Mouse (Mus musculus) midbrain, embryonic 11.5 days (tissue): ENCODE measurements around the gene Fam47e. TPM values are rescaled to one million over a fixed set of nuclear protein-coding genes. Genes with fewer than 3 reads are reported as not detected.

Source experiments
- ATAC-seq: fragments of 200-750 bp; cut with Nextera tagmentation; 2 replicates; pipeline ENCODE4 v1.8.0; 2017; ENCODE audit warnings: moderate TSS enrichment, moderate library complexity; ENCODE audit not compliant: low FRiP score
- DNase-seq: peaks from one replicate; pipeline ENCODE4 v3.0.0; 2015; ENCODE audit warnings: low spot score; ENCODE audit errors: missing footprints
- H3K27ac ChIP-seq: fragments of 300-500 bp; sonication (generic); 2 replicates; pipeline ENCODE4 v1.5.1; 2014; ENCODE audit warnings: low read depth, low read length
- H3K27me3 ChIP-seq: fragments of 300-500 bp; sonication (generic); 2 replicates; pipeline ENCODE4 v1.6.1; 2014; ENCODE audit warnings: mild to moderate bottlenecking, low read length, moderate library complexity, mixed read lengths; ENCODE audit not compliant: control insufficient read depth, insufficient read depth
- H3K36me3 ChIP-seq: fragments of 300-500 bp; sonication (generic); 2 replicates; pipeline ENCODE4 v1.6.1; 2014; ENCODE audit warnings: mild to moderate bottlenecking, low read length, moderate library complexity, mixed read lengths; ENCODE audit not compliant: control insufficient read depth, insufficient read depth
- H3K4me1 ChIP-seq: fragments of 300-500 bp; sonication (generic); 2 replicates; pipeline ENCODE4 v1.6.1; 2014; ENCODE audit warnings: low read length; ENCODE audit not compliant: control insufficient read depth, insufficient read depth
- H3K4me2 ChIP-seq: fragments of 300-500 bp; sonication (generic); 2 replicates; pipeline ENCODE4 v1.6.1; 2014; ENCODE audit warnings: mild to moderate bottlenecking, moderate library complexity
- H3K4me3 ChIP-seq: fragments of 300-500 bp; sonication (generic); 2 replicates; pipeline ENCODE4 v1.5.1; 2014; ENCODE audit warnings: low read depth, low read length
- H3K9ac ChIP-seq: fragments of 300-500 bp; sonication (generic); 2 replicates; pipeline ENCODE4 v1.6.1; 2014; ENCODE audit warnings: low read length
- H3K9me3 ChIP-seq: fragments of 300-500 bp; sonication (generic); 2 replicates; pipeline ENCODE4 v1.6.1; 2016; ENCODE audit warnings: low read length; ENCODE audit not compliant: control insufficient read depth
- WGBS: fragments of 180-500 bp; shearing (Covaris S2); extraction: QIAGEN DNeasy Blood & Tissue Kit; methylation state at CpG from one replicate; pipeline ENCODE4 v1.1.7; 2014; 5-methylcytosine and 5-hydroxymethylcytosine counted together
- polyA plus RNA-seq: library from polyadenylated mRNA; unstranded; fragments of >200 nt; fragmentation: Nextera tagmentation; extraction: Ambion mirVana; gene quantifications from 2 replicates; pipeline ENCODE4 v1.2.1, GENCODE M21; 2014

Fam47e gene
- polyA plus RNA-seq, 1 experiment from 2014 or later: not detected

- H3K4me1 ChIP-seq: no peaks in the 10 kb centered on the region
- H3K9ac ChIP-seq: no peak overlapping the region
- WGBS: 80% methylated on average over 4 of the region's 4 CpGs
- ATAC-seq (no peak), DNase-seq (peak; percentile 33)
- no peak overlapping the region for H3K4me2 ChIP-seq
- H3K27me3 ChIP-seq: no peaks in the 10 kb centered on the region
- no peaks in the 10 kb centered on the region for H3K9me3 ChIP-seq
- H3K36me3 ChIP-seq: no peaks in the 10 kb centered on the region
- no peak overlapping the region for H3K27ac ChIP-seq
- H3K4me3 ChIP-seq: no peak overlapping the region
These were observed 57.9 kb downstream of the Fam47e start for GRCm38 (mm10) chr5:92612756-92613155.

GRCm38 (mm10) chr5:92621883-92622282, 67.0 kb downstream of the Fam47e start:
- ATAC-seq (no peak), DNase-seq (no peak)
- WGBS: 90% methylated on average over 5 of the region's 5 CpGs
- no peak overlapping the region for H3K27ac ChIP-seq
- H3K4me1 ChIP-seq: no peaks in the 10 kb centered on the region
- no peak overlapping the region for H3K9ac ChIP-seq
- H3K36me3 ChIP-seq: no peaks in the 10 kb centered on the region
- H3K4me3 ChIP-seq: no peak overlapping the region
- no peaks in the 10 kb centered on the region for H3K9me3 ChIP-seq
- no peaks in the 10 kb centered on the region for H3K27me3 ChIP-seq
- no peak overlapping the region for H3K4me2 ChIP-seq

- ATAC-seq: no peak
These were observed 73.0 kb downstream of the Fam47e start for GRCm38 (mm10) chr5:92627896-92628295.

GRCm38 (mm10) chr5:92633526-92633925, 78.7 kb downstream of the Fam47e start:
- WGBS: 64% methylated on average over 4 of the region's 4 CpGs
- H3K9me3 ChIP-seq: no peaks in the 10 kb centered on the region
- no peaks in the 10 kb centered on the region for H3K36me3 ChIP-seq
- H3K27me3 ChIP-seq: no peaks in the 10 kb centered on the region
- no peaks in the 10 kb centered on the region for H3K4me1 ChIP-seq
- no peak overlapping the region for H3K27ac ChIP-seq
- H3K9ac ChIP-seq: no peak overlapping the region
- DNase-seq (no peak), ATAC-seq (no peak)
- H3K4me2 ChIP-seq: no peak overlapping the region
- no peak overlapping the region for H3K4me3 ChIP-seq

More at GRCm38 (mm10) chr5:92627896-92628295, 73.0 kb downstream of the Fam47e start:
- Histone ChIP-seq H3K9ac (no peak overlapping the region), H3K4me1 (no peaks in the 10 kb centered on the region), H3K9me3 (no peaks in the 10 kb centered on the region), H3K4me3 (no peak overlapping the region), H3K27ac (no peak overlapping the region), H3K27me3 (no peaks in the 10 kb centered on the region), H3K4me2 (no peak overlapping the region), H3K36me3 (no peaks in the 10 kb centered on the region)
- 86% methylated on average over 7 of the region's 7 CpGs for WGBS
- DNase-seq: no peak

- Histone ChIP-seq H3K4me2 (no peak overlapping the region), H3K36me3 (no peaks in the 10 kb centered on the region), H3K9me3 (no peaks in the 10 kb centered on the region), H3K9ac (no peak overlapping the region), H3K4me3 (no peak overlapping the region), H3K27ac (no peak overlapping the region), H3K27me3 (no peaks in the 10 kb centered on the region), H3K4me1 (no peaks in the 10 kb centered on the region)
- ATAC-seq: no peak
- no peak for DNase-seq
- 79% methylated on average over 3 of the region's 3 CpGs for WGBS
These were observed 80.0 kb downstream of the Fam47e start for GRCm38 (mm10) chr5:92634916-92635315.

GRCm38 (mm10) chr5:92635891-92636290, 81.0 kb downstream of the Fam47e start:
- Histone ChIP-seq H3K4me3 (no peak overlapping the region), H3K36me3 (no peaks in the 10 kb centered on the region), H3K9ac (no peak overlapping the region), H3K4me2 (no peak overlapping the region), H3K27me3 (no peaks in the 10 kb centered on the region), H3K9me3 (no peaks in the 10 kb centered on the region), H3K4me1 (no peaks in the 10 kb centered on the region), H3K27ac (no peak overlapping the region)
- DNase-seq (no peak), ATAC-seq (no peak)
- 82% methylated on average over 5 of the region's 5 CpGs for WGBS

GRCm38 (mm10) chr5:92640861-92641260, 86.0 kb downstream of the Fam47e start:
- DNase-seq (no peak), ATAC-seq (no peak)
- Histone ChIP-seq H3K4me2 (no peak overlapping the region), H3K36me3 (no peaks in the 10 kb centered on the region), H3K4me3 (no peak overlapping the region), H3K9me3 (no peaks in the 10 kb centered on the region), H3K4me1 (no peaks in the 10 kb centered on the region), H3K27me3 (no peaks in the 10 kb centered on the region), H3K27ac (no peak overlapping the region), H3K9ac (no peak overlapping the region)
- WGBS: 76% methylated on average over 3 of the region's 3 CpGs

Other genes starting within 250 kb of the Fam47e start
- gene Sdad1, start 244.6 kb upstream of the Fam47e start, polyA plus RNA-seq: 40.4 and 40.9 TPM in 2 replicates
- gene Cxcl9, start 227.0 kb upstream of the Fam47e start, polyA plus RNA-seq: not detected in 2 replicates
- 0.78 and 2.5 TPM in 2 replicates for gene Art3, start 223.2 kb upstream of the Fam47e start, polyA plus RNA-seq
- 0.33 and 0.54 TPM in 2 replicates for gene Cxcl10, start 206.2 kb upstream of the Fam47e start, polyA plus RNA-seq
- 65.6 and 67.1 TPM in 2 replicates for gene Nup54, start 119.8 kb upstream of the Fam47e start, polyA plus RNA-seq
- 11.0 and 11.2 TPM in 2 replicates for gene Scarb2, start 48.2 kb upstream of the Fam47e start, polyA plus RNA-seq
- gene Stbd1, start 48.0 kb downstream of the Fam47e start, polyA plus RNA-seq: 6.0 and 6.8 TPM in 2 replicates
- 0.92 and 1.1 TPM in 2 replicates for gene Ccdc158, start 120.2 kb downstream of the Fam47e start, polyA plus RNA-seq
- 6.0 and 6.2 TPM in 2 replicates for gene Shroom3, start 128.4 kb downstream of the Fam47e start, polyA plus RNA-seq